Mouse (Mus musculus) cerebellum, adult (tissue): ENCODE results near the gene Slc5a5.
"Not testable (repeated sequence)": the region's sequence is repeated elsewhere in the genome, so short reads cannot be mapped to it uniquely, and the experiment has no call there.

Experiments
- ATAC-seq: cut with Nextera tagmentation; 2 replicates; pipeline ENCODE4 v1.9.2; 2017; ENCODE audit warnings: mild to moderate bottlenecking, moderate library complexity, mixed read lengths; ENCODE audit not compliant: insufficient number of reproducible peaks, low FRiP score, low TSS enrichment

Gene Slc5a5

DNA sequence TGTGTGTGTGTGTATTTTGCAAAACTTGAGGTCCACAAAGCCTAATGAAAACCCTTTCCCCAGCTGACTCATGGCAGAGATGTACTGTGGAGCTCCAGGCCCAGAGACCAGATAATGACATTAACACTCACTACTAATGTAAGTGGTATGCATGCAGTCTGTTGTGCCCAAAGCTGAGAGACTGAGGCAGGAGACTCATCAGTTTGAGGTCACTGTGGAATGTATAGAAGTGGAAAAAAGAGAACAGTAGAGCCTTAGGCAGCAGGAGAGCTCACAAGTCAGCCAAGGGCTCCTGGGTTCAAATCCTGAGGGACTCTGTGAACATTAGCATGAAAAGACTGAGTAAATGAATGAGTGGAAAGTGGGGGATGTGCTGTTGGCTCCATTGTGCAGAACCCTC, 11.0 kb upstream of the Slc5a5 start:
- no peak for ATAC-seq

DNA sequence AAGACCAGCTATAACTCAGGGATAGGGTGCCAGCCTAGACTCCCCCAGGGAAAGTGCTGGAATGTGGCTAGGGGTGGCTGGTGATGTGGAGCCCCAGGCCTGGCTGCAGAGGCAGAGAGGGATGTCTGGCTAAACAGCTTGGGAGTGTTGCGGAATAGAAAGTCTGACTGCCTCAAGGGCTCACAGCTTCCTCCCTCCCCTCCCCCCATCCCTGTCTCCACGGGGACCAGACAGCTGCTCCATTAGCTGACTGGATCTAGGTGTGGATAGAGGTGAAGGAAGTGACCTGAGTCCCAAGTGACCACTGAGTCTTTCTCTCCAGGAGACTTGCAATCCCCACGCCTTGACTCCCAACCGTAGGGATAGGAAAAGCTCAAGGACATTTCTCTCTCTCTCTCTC, 10.6 kb upstream of the Slc5a5 start:
- no peak for ATAC-seq

DNA sequence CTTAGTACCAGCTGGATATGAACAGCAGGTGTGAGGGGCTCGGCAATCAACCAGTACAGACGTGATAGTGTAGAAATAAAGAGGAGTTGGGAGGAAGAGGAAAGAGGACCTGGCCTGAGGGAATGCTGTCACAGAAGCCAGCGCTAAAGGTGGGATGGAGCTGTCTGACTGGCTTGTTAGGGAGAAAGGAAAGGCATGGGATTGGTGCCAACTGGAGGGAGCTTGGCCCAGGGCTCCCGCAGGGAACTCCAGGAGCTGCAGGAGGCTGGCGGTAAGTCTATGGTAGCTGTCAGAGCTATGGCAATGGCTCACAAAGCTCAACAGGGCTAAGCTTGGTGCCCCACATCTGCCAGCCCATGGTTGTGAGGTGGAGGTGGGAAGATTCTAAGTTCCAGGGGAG, 9.7 kb upstream of the Slc5a5 start:
- no peak for ATAC-seq

DNA sequence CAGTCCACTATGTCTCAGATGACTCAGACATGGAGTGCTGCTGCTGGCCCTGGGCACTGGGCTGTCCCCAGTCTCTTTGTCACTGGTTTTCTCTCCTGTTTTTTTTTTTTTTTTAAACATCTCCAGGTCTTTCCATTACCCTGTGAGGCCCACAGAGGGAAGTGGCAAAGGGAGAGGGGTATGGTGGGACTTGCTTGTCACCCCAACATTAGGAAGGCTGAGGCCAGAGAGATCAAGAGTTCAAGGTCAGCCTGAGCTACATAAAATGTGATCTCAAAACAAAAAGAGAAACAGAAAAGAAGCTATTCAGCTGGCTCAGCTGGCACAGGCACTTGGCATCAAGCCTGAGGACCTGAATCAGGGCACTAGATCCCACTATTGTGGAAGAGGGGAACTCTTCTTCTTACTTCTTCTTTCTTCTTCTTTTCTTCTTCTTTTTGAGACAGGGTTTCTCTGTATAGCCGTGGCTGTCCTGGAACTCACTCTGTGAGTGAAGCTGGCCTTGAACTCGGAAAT, 8.4 kb upstream of the Slc5a5 start:
- no peak for ATAC-seq

DNA sequence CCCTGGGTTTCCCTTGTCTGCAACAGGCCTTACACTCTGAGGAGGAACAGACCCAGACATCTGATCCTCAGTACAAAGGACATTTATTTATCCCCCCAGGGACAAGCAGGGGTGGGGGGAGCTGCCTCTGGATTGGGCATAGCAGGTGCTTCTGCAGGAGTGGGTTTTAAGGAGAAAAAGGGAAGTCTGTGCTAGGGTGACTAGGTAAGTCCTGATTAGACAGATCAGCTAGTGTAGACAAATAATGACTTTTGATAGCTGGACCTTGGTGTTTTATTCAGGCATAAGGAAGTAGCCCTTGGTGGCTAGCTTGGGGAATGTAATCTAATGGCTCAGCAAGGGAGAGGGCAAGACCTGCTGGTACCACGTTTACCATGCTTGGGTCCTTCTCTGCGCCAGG, 6.7 kb upstream of the Slc5a5 start:
- ATAC-seq: no peak

DNA sequence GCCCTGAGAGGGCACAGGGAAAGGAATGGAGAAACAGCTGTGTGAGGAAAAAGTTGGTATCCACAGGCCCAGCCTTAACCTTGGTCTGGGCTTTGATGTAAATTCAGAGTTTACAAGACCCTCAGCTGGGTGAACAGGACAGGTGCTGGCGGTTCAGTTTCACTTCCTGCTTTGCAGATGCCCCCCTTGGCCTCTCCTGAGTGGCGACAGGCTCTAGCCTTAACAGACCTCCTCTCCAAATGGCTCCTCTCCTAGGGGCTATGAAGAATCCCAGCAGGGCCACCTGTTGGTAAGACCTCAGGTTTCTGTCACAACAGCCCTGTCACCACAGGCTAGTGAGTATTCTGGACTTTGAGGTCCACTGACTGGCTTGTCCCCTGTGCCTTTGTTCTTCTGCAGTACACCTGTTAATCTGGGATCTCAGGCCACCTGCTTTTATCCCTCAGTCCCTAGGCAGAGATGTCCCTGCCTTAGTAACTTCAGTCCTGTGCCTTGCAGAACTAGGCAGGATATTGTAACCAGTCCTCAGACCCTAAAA, 6.2 kb upstream of the Slc5a5 start:
- no peak for ATAC-seq

DNA sequence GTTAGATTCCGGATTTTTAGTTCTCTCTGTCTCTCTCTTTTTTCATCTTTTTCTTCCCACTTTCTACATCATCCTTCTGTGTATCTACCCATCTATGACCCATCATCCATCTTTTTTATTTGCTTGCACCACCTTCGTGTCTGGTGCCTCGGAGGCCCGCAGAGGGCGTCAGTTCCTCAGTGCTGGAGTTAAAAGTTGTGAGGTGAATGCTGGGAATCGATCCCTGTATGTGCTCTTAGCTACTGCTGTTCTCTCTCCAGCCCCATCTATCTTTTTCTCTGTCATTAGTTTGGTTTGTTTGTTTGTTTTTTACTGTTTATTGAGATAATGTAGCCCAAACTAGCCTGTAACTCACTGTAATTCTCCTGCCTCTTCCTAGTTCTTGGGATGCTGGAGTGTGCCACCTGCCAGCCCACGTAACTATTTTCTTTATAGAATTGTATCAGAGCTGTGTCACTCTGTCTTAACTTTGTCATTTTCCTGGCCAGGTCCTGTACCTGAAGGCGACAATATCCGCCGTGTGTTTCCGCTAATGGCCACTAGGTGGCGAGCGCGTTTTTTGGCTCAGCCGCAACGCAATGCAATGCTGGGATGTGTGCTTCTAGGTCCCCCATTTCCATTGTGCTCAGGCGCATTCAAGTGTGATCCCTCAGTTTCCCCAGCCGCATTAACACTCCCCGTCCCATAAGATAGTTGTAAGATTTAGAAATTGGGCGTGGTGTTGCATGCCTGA, 5.3 kb upstream of the Slc5a5 start:
- ATAC-seq: peak; percentile 37

DNA sequence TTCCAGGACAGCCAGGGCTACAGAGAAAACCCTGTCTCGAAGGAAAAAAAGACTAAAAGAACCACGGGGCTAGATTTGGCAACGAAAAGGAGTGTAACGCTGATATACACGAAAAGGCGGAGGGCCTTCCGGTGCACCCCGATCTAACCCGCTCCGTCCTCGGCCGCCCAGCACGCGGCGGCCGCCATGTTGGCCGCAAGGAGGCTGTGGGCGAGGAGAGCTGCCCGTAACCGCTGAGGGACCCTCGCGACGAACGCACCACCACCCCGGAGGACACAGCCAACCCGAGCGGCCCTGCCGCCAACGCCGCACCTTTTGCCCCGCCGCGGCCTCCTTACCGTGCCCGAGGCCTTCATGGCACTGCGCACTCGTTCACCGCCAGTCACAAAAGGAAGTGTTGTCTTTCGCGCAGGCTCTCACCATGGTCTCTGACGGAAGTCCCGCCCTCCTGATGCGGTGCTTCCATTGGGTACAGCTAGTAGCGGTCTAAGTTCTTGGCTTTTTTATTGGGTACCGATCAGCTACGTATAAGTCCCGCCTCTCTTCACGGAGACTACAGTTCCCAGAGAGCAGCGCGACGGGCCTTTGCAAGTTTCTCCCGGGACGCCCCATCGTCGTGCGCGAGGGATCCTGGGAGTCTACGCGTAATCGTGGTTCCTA, 4.6 kb upstream of the Slc5a5 start, which contains the start of gene Rpl18a:
TSS of gene Rpl18a (minus strand) at position 392 of the 660 bp plus-strand sequence.
- peak; percentile 95 for ATAC-seq

DNA sequence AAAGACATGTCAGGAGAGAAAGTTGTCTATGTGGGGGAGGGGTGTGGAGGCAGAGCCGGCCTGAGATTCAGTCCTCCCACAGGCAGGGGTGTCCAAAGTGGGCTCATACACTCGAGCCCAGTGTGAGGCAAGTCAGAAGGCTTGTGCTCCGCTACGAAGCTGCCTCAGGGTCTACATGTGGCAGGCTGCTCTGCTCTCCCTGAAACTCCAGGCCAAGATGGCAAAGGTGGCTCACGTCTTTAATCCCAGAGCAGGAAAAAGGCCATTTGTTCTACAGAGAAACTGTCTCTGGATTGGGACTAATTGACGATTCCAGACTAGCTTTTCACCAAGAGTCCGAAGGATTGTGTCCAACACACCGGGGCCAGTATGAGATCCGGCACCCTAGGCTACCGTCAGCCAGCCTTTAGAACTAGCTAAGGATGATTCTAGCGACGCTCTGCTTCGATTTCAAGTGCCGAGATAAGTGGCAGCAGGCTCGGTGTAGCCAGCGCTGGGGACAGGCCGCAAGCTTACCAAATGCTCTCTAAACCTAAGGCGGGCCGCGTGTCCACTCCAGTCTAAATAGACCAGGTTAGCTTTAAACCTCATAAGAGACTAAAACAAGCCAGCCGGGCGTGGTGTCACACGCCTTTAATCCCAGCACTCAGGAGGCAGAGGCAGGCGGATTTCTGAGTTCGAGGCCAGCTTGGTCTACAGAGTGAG, 3.9 kb upstream of the Slc5a5 start:
- ATAC-seq: no peak

DNA sequence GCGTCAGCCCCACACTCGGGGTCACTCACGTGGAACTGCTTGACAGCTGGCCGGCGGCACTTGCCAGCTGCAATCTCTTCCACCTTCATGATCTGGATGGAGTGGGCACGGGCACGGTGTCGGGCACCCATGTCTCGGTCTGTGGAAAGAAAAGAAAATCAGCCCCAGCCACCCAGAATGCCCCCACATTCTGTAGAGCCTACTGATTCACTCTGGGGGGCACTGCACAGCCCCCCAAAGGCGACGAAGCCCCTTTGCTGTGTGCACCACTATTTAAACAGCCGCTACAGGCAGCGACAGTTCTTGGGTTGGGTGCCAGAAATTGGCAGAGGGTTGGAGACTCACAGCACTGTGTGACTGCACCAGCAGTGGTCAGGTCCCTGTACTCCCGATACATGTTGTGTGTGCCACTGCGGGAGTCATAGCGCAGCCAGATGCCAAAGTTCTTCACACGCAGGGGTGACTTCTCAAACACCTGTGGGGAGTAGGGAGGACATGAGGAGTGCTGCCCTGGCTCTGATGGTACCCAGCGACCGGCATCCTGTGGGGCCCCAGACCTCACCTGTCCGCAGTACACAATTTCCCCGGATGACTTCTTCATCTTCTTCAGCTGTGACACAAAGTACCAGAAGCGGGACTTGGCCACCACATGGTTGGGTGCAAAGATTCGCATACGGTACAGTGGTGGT, 3.2 kb upstream of the Slc5a5 start:
- ATAC-seq: not testable (repeated sequence)

DNA sequence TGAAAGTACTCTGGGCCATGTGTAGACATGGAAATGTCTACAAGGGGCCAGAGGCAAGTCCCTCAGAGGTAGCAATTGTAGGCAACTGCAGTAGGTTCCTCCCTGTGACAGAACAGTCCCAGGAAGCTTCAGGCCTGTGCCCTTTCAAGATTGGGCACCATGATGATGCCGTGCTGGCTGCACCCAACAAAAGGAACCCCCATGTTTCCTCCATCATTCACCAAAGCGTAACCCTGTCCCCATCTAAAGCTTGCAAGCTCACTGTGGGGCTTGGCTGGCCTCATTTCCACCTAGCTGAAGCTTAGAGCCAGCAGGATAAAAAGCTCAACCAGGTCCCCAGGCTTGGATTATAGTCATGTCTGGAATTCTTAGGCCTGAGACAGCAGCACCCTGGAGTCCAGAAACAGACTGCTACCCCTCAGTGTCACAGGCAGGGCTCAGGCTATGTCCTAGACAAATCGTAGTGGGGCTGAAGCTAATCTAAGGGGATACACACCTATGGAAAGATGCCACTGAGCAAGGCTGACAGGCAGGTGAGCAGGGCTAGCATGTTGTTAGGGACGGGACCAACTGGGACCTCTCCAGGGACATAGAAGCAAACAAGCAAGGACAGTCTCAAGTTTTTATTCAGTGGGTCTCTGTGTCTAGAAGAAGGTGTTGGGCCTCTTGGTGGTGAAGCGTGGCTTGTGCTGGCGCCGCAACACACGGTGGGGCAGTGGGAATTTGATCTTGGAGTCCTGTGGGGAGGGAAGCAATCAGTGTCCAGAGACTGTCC, 2.4 kb upstream of the Slc5a5 start:
- no peak for ATAC-seq

DNA sequence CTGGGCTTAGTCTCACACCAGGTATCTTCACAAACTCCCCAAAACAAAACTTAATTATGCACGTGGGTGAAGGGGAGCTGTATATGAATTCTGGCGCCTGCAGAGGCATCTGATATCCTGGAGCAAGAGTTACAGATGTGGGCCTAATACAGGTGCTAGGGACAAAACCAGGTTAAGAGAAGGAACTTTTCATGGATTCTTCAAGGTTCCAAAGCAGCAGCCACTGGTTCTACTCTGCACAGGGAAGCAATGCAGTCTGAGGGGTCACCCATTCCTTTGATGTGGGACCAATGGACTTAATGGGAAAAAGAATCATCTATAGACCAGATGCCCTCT, 1.8 kb upstream of the Slc5a5 start:
- ATAC-seq: no peak

DNA sequence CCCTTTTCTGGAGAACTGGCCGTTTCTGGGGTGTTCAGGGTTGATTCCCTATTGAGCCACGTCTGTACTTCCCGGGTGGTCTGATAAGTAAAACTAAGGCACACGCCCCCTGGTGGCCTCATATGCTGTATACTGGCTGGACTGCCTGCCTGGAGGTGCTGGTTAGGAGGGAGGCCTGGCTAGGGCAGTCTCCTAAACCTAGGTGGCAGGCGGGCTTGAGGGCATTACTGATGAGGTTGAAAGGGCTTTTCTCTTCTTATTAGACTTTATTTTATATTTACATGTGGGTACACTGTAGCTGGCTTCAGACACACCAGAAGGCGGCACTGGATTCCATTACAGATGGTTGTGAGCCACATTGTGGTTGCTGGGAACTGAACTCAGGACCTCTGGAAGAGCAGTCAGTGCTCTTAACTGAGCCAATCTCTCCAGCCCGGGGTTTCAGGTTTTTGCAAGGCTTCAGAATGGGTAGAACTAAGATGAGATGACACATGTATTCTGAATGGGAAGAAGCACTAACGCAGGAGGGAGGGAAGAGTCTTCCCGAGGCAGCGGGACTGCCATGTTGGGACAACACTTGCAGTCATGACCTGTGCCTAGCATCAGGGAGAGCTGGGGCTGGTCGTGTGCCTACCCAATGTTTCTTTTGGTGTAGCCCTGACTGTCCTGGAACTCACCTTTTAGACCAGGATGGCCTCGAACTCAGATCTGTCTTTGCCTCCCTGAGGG, 1.3 kb upstream of the Slc5a5 start:
- no peak for ATAC-seq

DNA sequence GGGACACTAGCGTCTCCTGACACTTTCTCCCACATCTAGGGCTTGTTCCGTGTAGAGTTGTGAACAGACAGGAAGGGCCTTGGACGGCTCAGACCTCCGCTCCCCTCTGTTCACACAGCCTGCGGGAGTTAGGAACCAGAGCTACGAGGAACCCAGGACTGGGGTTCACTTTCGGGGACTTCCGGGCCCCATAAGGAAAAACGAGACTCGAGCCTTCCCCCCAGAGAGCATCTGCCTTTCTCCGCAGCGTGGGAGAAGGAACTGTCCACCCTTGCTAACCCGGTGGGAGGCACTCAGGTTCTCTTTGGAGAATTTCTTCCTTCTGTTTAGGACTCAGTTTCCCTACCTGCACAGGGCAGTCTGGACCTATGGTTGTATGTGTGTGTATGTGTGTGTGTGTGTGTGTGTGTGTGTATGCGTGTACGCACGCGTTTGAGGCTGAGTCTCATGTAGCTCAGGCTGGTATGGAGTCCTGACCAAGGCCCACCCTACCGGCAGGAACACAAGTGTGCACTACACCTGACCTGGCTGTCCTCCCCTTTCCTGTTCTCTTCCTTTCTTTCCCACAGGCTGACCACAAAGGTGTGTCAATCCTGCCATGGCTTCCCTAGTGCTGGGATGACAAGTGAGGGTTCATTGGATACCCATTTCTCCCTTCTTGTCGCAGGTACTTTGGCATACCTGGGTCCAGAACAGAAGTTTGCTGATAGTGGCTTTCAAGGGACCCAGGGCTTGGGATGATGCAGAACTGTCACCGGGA, 519 bp upstream of the Slc5a5 start:
- no peak for ATAC-seq

DNA sequence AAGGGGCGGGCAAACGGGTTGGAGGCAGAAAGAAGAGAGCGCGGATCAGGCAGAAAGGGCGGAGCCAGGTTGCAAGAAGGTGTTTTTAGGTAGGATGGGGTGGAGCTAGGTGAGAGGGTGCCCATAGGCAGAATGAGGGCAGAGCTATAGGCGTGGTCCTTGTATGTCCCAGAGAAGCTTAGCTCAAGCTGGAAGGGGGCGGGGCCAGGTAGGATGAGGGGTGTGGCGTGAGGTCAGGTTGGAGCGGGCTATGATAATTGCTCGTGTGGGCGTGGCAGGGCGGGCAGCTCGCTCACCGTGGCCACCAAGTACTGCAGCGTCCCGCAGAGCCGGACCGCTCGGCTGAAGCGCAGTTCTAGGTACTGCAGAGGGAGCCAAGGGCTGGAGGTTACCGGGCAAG, 1.2 kb downstream of the Slc5a5 start:
- ATAC-seq: no peak

DNA sequence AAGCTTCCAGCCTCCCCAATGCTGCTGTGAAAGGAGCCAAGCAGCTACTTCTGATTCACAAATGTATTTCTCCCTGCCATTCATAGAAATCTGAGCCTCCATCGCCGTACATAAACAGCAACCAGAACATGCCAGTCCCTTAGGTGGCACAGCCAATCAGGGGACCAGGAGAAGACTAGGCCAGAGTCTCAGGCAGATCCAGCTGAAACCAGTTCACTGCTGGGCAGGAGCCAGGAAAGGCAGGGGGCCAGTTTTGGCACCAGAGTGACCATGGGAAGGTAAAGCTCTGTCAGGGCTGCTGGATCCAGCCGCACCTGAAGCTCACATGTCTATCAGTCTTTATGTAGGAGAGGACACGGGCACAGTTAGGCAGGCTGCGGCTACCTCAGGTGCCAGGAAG, 1.9 kb downstream of the Slc5a5 start:
- ATAC-seq: no peak

DNA sequence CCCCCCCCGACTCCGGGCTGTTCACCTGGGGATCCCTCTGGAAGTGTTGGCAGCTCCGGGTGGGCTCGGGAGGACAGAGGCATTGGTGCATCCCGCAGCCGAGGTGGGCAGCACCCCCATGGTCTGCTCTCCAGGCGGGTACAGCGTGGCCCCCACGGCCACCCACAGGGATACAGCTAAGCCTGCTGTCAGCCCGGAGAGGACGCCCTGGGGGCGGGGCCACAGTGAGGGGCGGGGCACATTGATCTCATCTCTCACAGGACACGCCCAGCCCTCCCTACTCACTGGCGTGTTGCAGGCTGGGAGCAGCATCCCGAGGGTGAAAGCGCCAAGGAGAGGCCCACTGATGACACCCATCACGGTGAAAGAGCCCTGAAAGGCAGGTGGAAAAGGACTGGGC, 4.9 kb downstream of the Slc5a5 start:
- ATAC-seq: no peak

DNA sequence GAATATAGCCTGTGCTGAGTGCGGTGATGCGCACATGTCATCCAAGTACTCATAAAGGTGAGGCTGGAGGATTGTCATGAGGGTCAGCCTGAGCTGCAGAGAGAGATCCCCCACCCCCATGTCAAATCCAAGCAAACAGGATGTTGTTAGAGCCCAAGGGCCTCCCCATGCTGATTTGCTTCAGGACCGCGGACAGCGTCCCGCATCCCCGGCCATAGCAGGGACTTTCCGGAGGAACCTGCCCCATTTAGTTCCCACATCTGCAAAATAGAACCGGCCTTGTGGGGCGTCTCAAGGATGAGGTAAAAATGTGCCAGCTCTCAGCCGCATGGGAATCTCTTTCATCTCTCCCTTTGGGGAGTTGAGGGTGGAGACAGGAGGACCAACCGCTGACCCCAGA, 6.9 kb downstream of the Slc5a5 start:
- ATAC-seq: no peak

DNA sequence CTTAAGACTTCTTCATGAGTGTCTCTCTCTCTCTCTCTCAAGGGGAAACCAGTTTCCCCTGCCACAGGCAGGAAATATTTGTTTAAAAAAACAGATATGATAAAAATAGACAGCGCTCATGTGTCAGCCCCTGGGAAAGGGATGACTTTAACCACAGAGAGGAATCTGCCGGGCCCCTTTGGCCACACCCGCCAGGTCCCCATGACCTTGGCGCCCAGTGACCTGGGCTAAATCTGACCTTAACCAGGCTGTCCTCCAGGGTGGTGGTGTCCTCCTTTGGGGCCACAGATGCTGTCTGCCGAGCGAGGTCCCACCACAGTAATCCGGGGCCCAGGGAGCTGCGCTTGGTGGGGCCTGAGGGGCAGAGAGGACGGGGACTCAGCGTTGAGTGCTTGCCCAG, 7.9 kb downstream of the Slc5a5 start:
- ATAC-seq: no peak
